Mouse (Mus musculus) cerebellum, adult 2 months (tissue): ENCODE results near the gene Pradc1.

Experiments used
- CTCF ChIP-seq: fragments of 200-500 bp; IDR thresholded peaks from 2 replicates; pipeline ENCODE4 v1.5.1; 2011; ENCODE audit warnings: low read depth, mild to moderate bottlenecking, control low read depth, low read length, moderate library complexity, borderline replicate concordance; ENCODE audit not compliant: insufficient read depth
- POLR2A ChIP-seq: fragments of 200-500 bp; IDR thresholded peaks from 2 replicates; pipeline ENCODE4 v1.6.1; 2011; ENCODE audit warnings: low read length, control low read depth, borderline replicate concordance; ENCODE audit not compliant: insufficient read depth

GRCm38 (mm10) chr6:85471962-85472361, 20.2 kb upstream of the Pradc1 start:
- TF ChIP-seq CTCF, result no peak
- TF ChIP-seq POLR2A, result no peak
